Comparison of ENCODE assay signal across 12 mouse cellular contexts in the genomic region with DNA sequence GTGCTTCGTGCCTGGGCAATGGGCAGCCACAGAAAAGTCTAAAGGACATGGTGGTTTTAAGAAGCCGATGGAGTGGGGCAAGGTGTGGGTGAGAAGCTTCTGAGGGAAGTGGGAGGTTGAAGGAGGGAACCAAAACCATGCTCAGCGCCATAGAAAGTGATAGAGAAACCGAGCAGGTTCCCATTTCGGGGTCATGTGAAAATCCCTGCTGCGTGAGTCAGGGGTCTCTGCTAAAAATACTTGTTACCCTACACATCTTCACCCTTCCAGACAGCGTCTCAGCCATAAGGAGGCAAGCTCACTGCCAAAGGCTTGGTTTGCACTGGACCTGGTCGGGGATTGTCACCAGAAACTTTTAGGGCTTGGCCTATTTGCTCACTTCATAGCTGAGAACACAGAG. TPM values are rescaled to one million over a fixed set of nuclear protein-coding genes. Genes with fewer than 3 reads are reported as not detected.
A peak's percentile ranks its signal among the peaks of the same experiment; 100 is the strongest.
DNase-seq lines count a peak whose midpoint lies in the region; ATAC-seq lines count a peak whose summit lies in the region.
"Had no signal": no experiment of that assay in that cellular context is flagged by ENCODE, and none has a peak within 500 bp of the region (broad histone marks: within the 10 kb centered on the region; RNA-seq: fewer than 3 reads in every experiment).

No protein-coding gene starts in this region.

- H3K9me3 ChIP-seq in kidney, embryonic 15.5 days (replicated peaks): no peaks in the 10 kb centered on the region
- H3K9me3 ChIP-seq: heart, embryonic 15.5 days had no signal

- H3K27ac ChIP-seq in kidney, embryonic 15.5 days: peak overlapping the region; percentile 56
- H3K27ac ChIP-seq in brown adipose tissue, adult 24 weeks (replicated peaks; ENCODE audit: low read depth, low read length): peak overlapping the region; percentile 39; the same call in 1 of the 2 replicates
- H3K27ac ChIP-seq: heart, embryonic 15.5 days had no signal

- H3K4me1 ChIP-seq in kidney, embryonic 15.5 days: peaks cover 27% of the 10 kb centered on the region
- H3K4me1 ChIP-seq in brown adipose tissue, adult 24 weeks (ENCODE audit: control insufficient read depth, insufficient read depth, insufficient read length, low read length): no peaks in the 10 kb centered on the region

- DNase-seq in kidney, postnatal 4 days: no peak
- DNase-seq in A20 (ENCODE audit: low read depth, low spot score): peak; percentile 85
- DNase-seq in cerebellum, postnatal 10 days: no peak
- DNase-seq in heart, postnatal 4 days: no peak
- no peak for DNase-seq in adrenal gland, adult (ENCODE audit: inconsistent age in 2 of 2, low spot score in 1 of 2)
- DNase-seq: adrenal gland, postnatal 25 days; cerebellum, adult 11-12 months; embryo, embryonic 11 days had no signal

- no peaks in the 10 kb centered on the region for H3K36me3 ChIP-seq in kidney, embryonic 15.5 days
- H3K36me3 ChIP-seq: heart, embryonic 15.5 days had no signal

- H3K9ac ChIP-seq in kidney, embryonic 15.5 days: no peak overlapping the region
- H3K9ac ChIP-seq: heart, embryonic 15.5 days had no signal

- H3K4me3 ChIP-seq in kidney, embryonic 15.5 days (replicated peaks): no peak overlapping the region
- peak overlapping the region; percentile 7; the same call in 1 of the 2 replicates for H3K4me3 ChIP-seq in brown adipose tissue, adult 24 weeks (ENCODE audit: insufficient read depth, low read depth, low read length)
- H3K4me3 ChIP-seq: heart, embryonic 15.5 days had no signal

- no peak overlapping the region for H3K4me2 ChIP-seq in kidney, embryonic 15.5 days
- H3K4me2 ChIP-seq: heart, embryonic 15.5 days had no signal

- 93% methylated on average over 8 of the region's 8 CpGs for WGBS in kidney, embryonic 15.5 days

- no peaks in the 10 kb centered on the region for H3K27me3 ChIP-seq in kidney, embryonic 15.5 days
- H3K27me3 ChIP-seq: heart, embryonic 15.5 days had no signal

- ATAC-seq in kidney, embryonic 15.5 days (replicated peaks; ENCODE audit: low FRiP score): no peak
- ATAC-seq in megakaryocyte, adult 5-6 weeks (ENCODE audit: poor library complexity, severe bottlenecking): peak; percentile 73

RNA-seq across cellular contexts. Expression of a gene that starts 24.6 kb away (rescaled TPM):
- 25.7 and 27.7 TPM in 2 replicates for polyA plus RNA-seq in kidney, embryonic 15.5 days (2015; fragmentation: Nextera tagmentation; extraction: Ambion mirVana)
- 3.0 TPM in 2 replicates for polyA plus RNA-seq in brown adipose tissue, adult 24 weeks (2012; ENCODE audit: insufficient read depth, insufficient read length, missing spikeins)
- 29.6 and 35.7 TPM in 2 replicates for total RNA-seq in megakaryocyte, adult 5-6 weeks (2015)
- total RNA-seq in megakaryocyte, adult 5-6 weeks (2017): 15.9 and 17.6 TPM in 2 replicates
- total RNA-seq in heart, postnatal 4 days (2021): 10 to 100 TPM; 32.5 to 37.1 TPM
